Mouse (Mus musculus) embryonic facial prominence, embryonic 15.5 days (tissue): ENCODE data around the gene Apela. TPM values are rescaled to one million over a fixed set of nuclear protein-coding genes. Genes with fewer than 3 reads are reported as not detected.

Experiments used
- ATAC-seq: fragments of 200-750 bp; cut with Nextera tagmentation; 2 replicates; pipeline ENCODE4 v1.8.0; 2017; ENCODE audit warnings: low read depth, moderate TSS enrichment; ENCODE audit not compliant: insufficient number of reproducible peaks, low FRiP score, low TSS enrichment
- H3K27ac ChIP-seq: fragments of 300-500 bp; sonication (generic); replicated peaks from 2 replicates; pipeline ENCODE4 v1.5.1; 2015; ENCODE audit warnings: mild to moderate bottlenecking, inconsistent platforms
- H3K27me3 ChIP-seq: fragments of 300-500 bp; sonication (generic); 2 replicates; pipeline ENCODE4 v1.6.1; 2015; ENCODE audit warnings: inconsistent platforms
- H3K36me3 ChIP-seq: fragments of 300-500 bp; sonication (generic); 2 replicates; pipeline ENCODE4 v1.6.1; 2015; ENCODE audit warnings: mild to moderate bottlenecking, inconsistent platforms
- H3K4me1 ChIP-seq: fragments of 300-500 bp; sonication (generic); 2 replicates; pipeline ENCODE4 v1.6.1; 2015; ENCODE audit warnings: inconsistent platforms
- H3K4me2 ChIP-seq: fragments of 300-500 bp; sonication (generic); replicated peaks from 2 replicates; pipeline ENCODE4 v1.6.1; 2015; ENCODE audit warnings: mild to moderate bottlenecking, inconsistent platforms
- H3K4me3 ChIP-seq: fragments of 300-500 bp; sonication (generic); replicated peaks from 2 replicates; pipeline ENCODE4 v1.5.1; 2015; ENCODE audit warnings: mild to moderate bottlenecking, inconsistent platforms
- H3K9ac ChIP-seq: fragments of 300-500 bp; sonication (generic); 2 replicates; pipeline ENCODE4 v1.6.1; 2015; ENCODE audit warnings: inconsistent platforms
- H3K9me3 ChIP-seq: fragments of 300-500 bp; sonication (generic); replicated peaks from 2 replicates; pipeline ENCODE4 v1.6.1; 2016; ENCODE audit warnings: inconsistent platforms
- whole genome bisulfite sequencing: fragments of 180-500 bp; shearing (Covaris S2); methylation state at CpG from one replicate; pipeline ENCODE4 v1.1.7; 2015; 5-methylcytosine and 5-hydroxymethylcytosine counted together
- polyA plus RNA-seq: library from polyadenylated mRNA; unstranded; fragments of >200 nt; fragmentation: Nextera tagmentation; extraction: Ambion mirVana; gene quantifications from 2 replicates; pipeline ENCODE4 v1.2.1, GENCODE M21; 2015

Gene Apela
- polyA plus RNA-seq, 1 experiment from 2014 or later = 4.5 TPM

- no peak for ATAC-seq
- Histone ChIP-seq H3K36me3 (no peaks in the 10 kb centered on the region), H3K9ac (no peak overlapping the region), H3K4me2 (no peak overlapping the region), H3K27me3 (no peaks in the 10 kb centered on the region), H3K9me3 (no peaks in the 10 kb centered on the region), H3K4me3 (no peak overlapping the region), H3K27ac (no peak overlapping the region), H3K4me1 (no peaks in the 10 kb centered on the region; the same call in 1 of the 2 replicates)
- WGBS = 30% methylated on average over 5 of the region's 5 CpGs
Measured at GRCm38 (mm10) chr8:65053968-65054367, 16.8 kb upstream of the Apela start.

DNA sequence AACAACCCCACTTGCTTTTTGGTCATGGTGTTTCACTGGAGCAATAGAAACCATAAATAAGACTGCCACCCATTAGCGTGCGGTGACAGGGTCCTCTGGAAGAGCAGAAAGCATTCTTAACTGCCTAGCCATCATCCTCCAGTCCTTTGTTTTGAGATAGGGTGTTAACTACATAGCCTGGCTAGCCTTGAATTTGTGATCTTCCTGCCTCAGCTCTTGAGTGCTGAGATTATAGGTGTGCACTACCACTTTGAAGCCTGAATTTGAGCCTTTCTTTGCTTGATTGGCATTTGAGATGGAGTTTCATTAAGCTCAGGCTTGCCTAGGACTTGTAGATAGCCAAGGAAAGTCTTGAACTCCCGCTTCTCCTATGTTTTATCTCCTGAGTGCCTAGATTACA, 16.4 kb upstream of the Apela start:
- no peak overlapping the region for H3K9ac ChIP-seq
- no peak overlapping the region for H3K27ac ChIP-seq
- H3K9me3 ChIP-seq = no peaks in the 10 kb centered on the region
- no peaks in the 10 kb centered on the region; the same call in 1 of the 2 replicates for H3K4me1 ChIP-seq
- no peak for ATAC-seq
- no peak overlapping the region for H3K4me3 ChIP-seq
- no peak overlapping the region for H3K4me2 ChIP-seq
- no peaks in the 10 kb centered on the region for H3K27me3 ChIP-seq
- H3K36me3 ChIP-seq = no peaks in the 10 kb centered on the region
- 78% methylated on average over 3 of the region's 3 CpGs for WGBS

DNA sequence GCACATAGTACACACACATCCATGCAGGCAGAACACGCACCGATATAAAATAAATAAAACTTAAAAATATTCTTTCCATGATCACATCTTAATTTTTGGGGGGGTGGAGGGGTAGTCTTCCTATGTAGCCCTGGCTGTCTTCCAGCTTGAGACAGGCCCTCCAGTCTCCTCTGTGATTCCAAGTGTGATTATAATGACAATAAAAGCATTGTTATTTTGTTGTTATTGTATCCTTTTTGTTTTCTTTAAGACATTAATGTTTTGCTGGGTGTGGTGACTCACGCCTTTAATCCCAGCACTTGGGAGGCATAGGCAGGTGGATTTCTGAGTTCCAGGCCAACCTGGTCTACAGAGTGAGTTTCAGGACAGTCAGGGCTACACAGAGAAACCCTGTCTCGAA, 10.7 kb upstream of the Apela start:
- Histone ChIP-seq H3K4me3 (no peak overlapping the region), H3K27me3 (no peaks in the 10 kb centered on the region), H3K4me2 (no peak overlapping the region), H3K9ac (no peak overlapping the region), H3K27ac (no peak overlapping the region), H3K9me3 (no peaks in the 10 kb centered on the region), H3K4me1 (no peaks in the 10 kb centered on the region), H3K36me3 (no peaks in the 10 kb centered on the region)
- 79% methylated on average over 4 of the region's 4 CpGs for WGBS
- ATAC-seq = no peak

GRCm38 (mm10) chr8:65047193-65047592, 10.1 kb upstream of the Apela start:
- no peak overlapping the region for H3K4me2 ChIP-seq
- H3K4me3 ChIP-seq = no peak overlapping the region
- no peaks in the 10 kb centered on the region for H3K4me1 ChIP-seq
- 86% methylated on average over 4 of the region's 4 CpGs for WGBS
- no peaks in the 10 kb centered on the region for H3K9me3 ChIP-seq
- H3K36me3 ChIP-seq = no peaks in the 10 kb centered on the region
- H3K27ac ChIP-seq = no peak overlapping the region
- no peak for ATAC-seq
- no peaks in the 10 kb centered on the region for H3K27me3 ChIP-seq
- H3K9ac ChIP-seq = no peak overlapping the region

GRCm38 (mm10) chr8:65046565-65046964, 9.4 kb upstream of the Apela start:
- Histone ChIP-seq H3K9me3 (no peaks in the 10 kb centered on the region), H3K36me3 (no peaks in the 10 kb centered on the region), H3K4me1 (no peaks in the 10 kb centered on the region), H3K27me3 (no peaks in the 10 kb centered on the region), H3K27ac (no peak overlapping the region), H3K9ac (no peak overlapping the region), H3K4me2 (no peak overlapping the region), H3K4me3 (no peak overlapping the region)
- WGBS = 49% methylated on average over 5 of the region's 5 CpGs
- ATAC-seq = no peak

DNA sequence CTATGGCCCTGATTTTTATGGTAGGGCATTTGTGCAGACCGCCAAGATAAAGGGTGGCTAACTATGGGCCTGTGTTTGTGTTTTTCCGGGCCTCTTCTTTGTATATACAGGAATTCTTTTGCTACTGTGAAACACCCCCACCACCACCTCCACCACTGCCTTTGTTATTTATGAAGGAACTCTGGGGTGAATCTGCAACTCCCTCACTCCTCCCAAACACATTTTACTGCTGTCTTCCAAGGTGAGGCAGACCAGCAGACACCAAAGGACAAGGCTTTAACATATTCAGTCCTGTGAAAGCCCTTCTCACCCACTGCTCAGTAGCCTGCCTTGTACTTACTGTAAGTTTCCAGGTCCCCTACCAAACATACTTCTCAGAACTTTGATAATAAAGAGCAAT, 3.0 kb downstream of the Apela start:
- Histone ChIP-seq H3K4me2 (no peak overlapping the region), H3K27ac (no peak overlapping the region), H3K9me3 (no peaks in the 10 kb centered on the region), H3K4me3 (no peak overlapping the region), H3K27me3 (no peaks in the 10 kb centered on the region), H3K36me3 (no peaks in the 10 kb centered on the region), H3K9ac (no peak overlapping the region), H3K4me1 (peaks cover 3% of the 10 kb centered on the region; the same call in 1 of the 2 replicates)
- ATAC-seq = no peak
- WGBS = 75% methylated on average over 2 of the region's 2 CpGs

DNA sequence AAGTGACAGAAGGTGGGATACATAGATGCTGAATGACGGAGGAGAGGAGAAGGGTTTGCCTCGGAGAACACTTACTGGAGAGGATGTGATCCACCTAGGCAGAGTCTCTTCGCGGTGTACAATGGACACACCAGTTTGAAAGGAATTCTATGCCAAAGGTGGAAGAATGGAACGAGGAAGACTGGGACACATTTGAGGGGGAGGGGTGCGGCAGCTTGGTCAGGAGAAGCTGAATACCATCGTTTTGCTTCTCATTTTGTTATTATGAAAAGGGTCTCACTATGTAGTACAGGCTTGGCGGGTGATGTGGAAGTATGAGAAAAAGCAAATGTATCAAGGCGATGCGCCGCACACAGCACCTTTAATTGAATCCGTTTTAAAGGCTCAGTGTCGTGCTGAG, 4.1 kb downstream of the Apela start:
- no peak overlapping the region for H3K27ac ChIP-seq
- WGBS = 83% methylated on average over 13 of the region's 13 CpGs
- no peaks in the 10 kb centered on the region for H3K36me3 ChIP-seq
- peaks cover 3% of the 10 kb centered on the region; the same call in 1 of the 2 replicates for H3K4me1 ChIP-seq
- no peak overlapping the region for H3K4me3 ChIP-seq
- ATAC-seq = no peak
- no peaks in the 10 kb centered on the region for H3K27me3 ChIP-seq
- no peak overlapping the region for H3K9ac ChIP-seq
- no peaks in the 10 kb centered on the region for H3K9me3 ChIP-seq
- H3K4me2 ChIP-seq = no peak overlapping the region

- H3K4me3 ChIP-seq = no peak overlapping the region
- no peak for ATAC-seq
- WGBS = 86% methylated on average over 1 of the region's 1 CpGs
Measured at GRCm38 (mm10) chr8:65032107-65032506, 5.0 kb downstream of the Apela start.

DNA sequence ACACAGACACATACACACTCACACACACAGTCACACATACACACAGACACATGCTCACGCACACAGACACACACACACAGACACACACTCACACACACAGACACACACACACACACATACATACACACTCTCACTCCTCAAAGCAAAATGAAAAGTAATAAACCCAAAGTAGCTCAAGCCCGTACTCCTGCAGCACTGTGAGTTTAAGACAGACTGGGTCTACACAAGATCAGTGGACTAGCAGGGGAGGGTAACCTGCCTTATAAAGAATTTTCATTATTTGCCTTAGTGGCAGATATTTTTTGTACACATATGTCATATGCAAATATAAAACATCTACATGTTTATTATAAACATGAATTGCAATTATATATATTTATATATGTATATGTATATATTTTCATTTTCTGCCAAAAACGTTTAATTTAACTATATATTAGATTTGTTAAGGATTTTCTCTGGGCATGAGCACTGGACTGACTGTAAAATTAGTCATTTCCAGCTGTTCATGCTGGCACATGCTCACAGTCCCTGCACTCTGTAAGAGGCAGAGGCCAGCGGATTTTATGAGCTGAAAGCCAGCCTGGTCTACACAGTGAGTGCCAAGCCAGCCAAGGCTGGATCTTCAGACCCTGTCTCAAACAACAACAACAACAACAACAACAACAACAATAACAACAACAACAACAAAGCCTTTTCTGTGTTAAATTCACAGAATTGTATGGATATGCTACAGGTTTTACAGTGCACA, 6.2 kb downstream of the Apela start:
- 66% methylated on average over 4 of the region's 4 CpGs for WGBS
- no peak overlapping the region for H3K4me2 ChIP-seq
- H3K36me3 ChIP-seq = no peaks in the 10 kb centered on the region
- no peaks in the 10 kb centered on the region for H3K27me3 ChIP-seq
- no peak overlapping the region for H3K27ac ChIP-seq
- no peaks in the 10 kb centered on the region for H3K9me3 ChIP-seq
- no peak overlapping the region for H3K9ac ChIP-seq
- no peak overlapping the region for H3K4me3 ChIP-seq
- H3K4me1 ChIP-seq = peaks cover 3% of the 10 kb centered on the region; the same call in 1 of the 2 replicates
- ATAC-seq = no peak

More at GRCm38 (mm10) chr8:65032107-65032506, 5.0 kb downstream of the Apela start:
- no peaks in the 10 kb centered on the region for H3K9me3 ChIP-seq
- no peak overlapping the region for H3K9ac ChIP-seq
- no peaks in the 10 kb centered on the region for H3K36me3 ChIP-seq
- H3K27ac ChIP-seq = no peak overlapping the region
- peaks cover 3% of the 10 kb centered on the region; the same call in 1 of the 2 replicates for H3K4me1 ChIP-seq
- no peak overlapping the region for H3K4me2 ChIP-seq
- no peaks in the 10 kb centered on the region for H3K27me3 ChIP-seq

DNA sequence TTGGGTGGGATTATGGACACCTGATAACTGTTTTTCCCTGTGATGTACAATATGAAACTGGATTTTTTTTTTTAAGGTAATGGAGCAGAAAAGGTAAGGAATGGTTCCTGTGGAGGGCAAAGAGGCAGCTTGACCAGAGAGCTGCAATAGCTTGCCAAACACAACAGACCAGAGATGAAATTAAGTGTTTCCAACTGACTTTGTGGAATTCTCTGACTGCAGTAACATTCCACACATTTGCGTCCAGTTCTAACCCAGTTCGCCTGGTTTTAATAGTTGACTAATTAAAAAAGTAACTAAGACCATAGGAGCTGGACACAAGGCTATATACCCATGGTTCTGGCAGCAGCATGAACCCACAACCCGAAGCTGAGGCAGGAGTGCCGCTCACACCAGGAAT, 7.4 kb downstream of the Apela start:
- H3K27me3 ChIP-seq = no peaks in the 10 kb centered on the region
- H3K36me3 ChIP-seq = no peaks in the 10 kb centered on the region
- no peaks in the 10 kb centered on the region for H3K4me1 ChIP-seq
- no peak overlapping the region for H3K4me3 ChIP-seq
- no peak overlapping the region for H3K27ac ChIP-seq
- no peak overlapping the region for H3K4me2 ChIP-seq
- ATAC-seq = no peak
- H3K9ac ChIP-seq = no peak overlapping the region
- WGBS = 62% methylated on average over 4 of the region's 4 CpGs
- no peaks in the 10 kb centered on the region for H3K9me3 ChIP-seq

GRCm38 (mm10) chr8:65028959-65029686, 8.0 kb downstream of the Apela start:
- Histone ChIP-seq H3K36me3 (no peaks in the 10 kb centered on the region), H3K9me3 (no peaks in the 10 kb centered on the region), H3K27me3 (no peaks in the 10 kb centered on the region), H3K27ac (no peak overlapping the region), H3K4me1 (no peaks in the 10 kb centered on the region), H3K9ac (no peak overlapping the region), H3K4me3 (no peak overlapping the region), H3K4me2 (no peak overlapping the region)
- 67% methylated on average over 12 of the region's 12 CpGs for WGBS
- no peak for ATAC-seq
